Mouse (Mus musculus): Measurements from ENCODE around the gene Tmem262.
A peak's percentile ranks its signal among the peaks of the same experiment; 100 is the strongest.

The Tmem262 gene

DNA sequence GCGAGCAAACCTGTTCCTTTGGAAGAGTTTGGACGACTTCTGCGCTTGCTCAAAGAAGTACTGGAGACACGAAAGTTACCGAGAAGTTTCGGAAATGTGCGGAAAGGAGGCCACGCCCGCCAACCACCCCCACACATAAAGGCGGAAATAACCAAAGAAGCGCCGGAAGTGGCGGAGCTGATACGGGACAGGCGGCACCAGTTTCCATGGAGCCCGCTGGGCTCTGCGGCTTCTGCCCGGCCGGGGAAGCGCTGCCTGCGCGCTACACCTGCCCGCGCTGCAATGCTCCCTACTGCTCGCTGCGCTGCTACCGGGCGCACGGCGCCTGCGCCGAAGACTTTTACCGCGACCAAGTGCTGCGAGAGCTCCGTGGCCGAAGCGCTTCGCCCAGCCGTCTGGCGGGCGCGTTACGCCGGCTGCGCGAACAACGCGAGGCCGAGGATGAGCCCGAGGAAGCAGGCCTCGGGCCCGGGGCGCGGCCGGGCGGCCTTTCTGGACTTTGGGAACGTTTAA lies 18.8 kb upstream of the Tmem262 start, which contains the start of gene Znhit2:
TSS of gene Znhit2 (plus strand) at position 172 of the 513 bp plus-strand sequence.
- DNase-seq (ENCODE audit: low spot score in 2 of 2) = peak; percentile 92 to 93

DNA sequence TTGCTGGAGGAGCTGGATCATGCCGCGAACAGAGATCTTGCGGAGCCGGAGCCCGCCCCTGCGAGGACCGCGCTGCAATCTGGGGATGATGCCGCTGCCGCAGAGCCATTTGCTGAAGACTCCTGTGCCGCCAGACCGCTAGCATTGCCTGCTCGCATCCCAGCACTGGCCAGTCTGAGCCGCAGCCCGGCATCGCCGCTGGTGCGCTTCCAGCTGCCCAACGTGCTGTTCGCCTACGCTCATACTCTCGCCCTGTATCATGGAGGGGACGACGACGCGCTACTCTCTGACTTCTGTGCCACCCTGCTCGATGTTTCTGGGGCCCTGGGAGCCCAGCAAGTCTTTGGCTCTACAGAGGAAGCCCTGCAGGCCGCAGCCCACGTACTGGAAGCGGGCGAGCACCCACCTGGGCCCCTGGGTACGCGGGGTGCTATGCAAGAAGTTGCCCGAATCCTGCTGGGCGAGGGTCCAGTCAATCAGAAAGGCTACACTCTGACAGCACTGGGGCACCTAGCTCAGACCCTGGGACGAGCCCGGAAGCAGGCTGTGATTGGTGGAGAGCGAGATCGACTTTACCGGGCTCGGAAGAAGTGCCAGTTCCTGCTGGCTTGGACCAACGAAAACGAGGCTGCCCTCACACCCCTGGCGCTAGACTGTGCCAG lies 18.1 kb upstream of the Tmem262 start:
- DNase-seq (ENCODE audit: low spot score in 2 of 2) = peak; percentile 49 to 56

DNA sequence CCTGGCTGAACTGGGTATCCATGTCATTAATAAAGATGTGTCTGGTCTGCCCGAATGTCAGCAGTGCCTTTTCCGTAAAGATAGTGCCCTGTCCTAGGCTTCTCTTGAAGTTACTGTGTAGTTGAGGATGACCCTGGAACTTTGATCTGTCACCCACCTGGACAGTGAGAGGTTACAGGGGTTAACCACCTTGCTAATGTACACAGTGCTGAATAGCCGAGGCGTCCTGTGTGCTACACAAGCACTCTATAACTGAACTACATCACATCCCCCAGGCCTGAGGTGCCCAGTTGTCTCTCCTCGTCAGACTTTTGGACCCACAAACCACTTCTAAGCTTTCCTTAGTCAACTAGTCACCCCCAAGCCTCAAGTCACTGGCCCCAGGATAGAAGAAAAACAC lies 17.4 kb upstream of the Tmem262 start:
- DNase-seq (ENCODE audit: low spot score in 2 of 2) = no peak

DNA sequence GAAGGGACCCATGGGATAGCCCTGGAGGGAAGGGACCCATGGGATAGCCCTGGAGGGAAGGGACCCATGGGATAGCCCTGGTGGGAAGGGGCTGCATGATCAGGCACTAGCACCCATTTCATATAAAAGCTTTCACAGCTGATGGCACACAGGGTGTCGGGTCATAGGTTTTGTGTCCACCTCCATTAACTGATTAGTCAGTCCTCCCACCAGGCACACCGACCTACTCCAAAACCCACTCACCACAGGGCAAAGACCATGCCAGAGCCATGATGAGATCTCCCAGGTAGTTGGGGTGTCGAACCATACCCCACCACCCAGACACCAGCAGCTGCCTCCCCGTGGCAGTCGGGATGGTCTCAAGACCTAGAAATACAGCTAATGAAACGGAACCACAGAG lies 16.8 kb upstream of the Tmem262 start:
- DNase-seq (ENCODE audit: low spot score in 2 of 2) = no peak

DNA sequence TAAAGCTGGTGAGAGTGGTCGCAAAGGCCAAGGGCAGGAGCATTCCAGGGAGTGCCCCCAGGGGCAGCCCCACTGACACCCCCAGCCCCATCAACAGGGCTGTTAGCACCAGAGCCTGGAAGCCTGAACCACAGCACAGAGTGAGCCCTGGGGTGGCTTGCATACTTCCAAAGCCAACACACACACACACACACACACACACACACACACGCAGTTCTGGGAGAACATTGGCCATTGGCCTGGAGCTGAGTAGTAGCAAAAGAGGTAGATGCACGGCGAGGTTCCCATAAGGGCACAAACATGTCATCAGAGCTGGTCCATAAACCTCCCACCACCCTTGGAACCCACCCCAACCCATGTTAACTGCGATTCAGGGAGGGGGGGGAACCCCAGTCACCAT lies 13.3 kb upstream of the Tmem262 start:
- DNase-seq (ENCODE audit: low spot score in 2 of 2) = no peak

DNA sequence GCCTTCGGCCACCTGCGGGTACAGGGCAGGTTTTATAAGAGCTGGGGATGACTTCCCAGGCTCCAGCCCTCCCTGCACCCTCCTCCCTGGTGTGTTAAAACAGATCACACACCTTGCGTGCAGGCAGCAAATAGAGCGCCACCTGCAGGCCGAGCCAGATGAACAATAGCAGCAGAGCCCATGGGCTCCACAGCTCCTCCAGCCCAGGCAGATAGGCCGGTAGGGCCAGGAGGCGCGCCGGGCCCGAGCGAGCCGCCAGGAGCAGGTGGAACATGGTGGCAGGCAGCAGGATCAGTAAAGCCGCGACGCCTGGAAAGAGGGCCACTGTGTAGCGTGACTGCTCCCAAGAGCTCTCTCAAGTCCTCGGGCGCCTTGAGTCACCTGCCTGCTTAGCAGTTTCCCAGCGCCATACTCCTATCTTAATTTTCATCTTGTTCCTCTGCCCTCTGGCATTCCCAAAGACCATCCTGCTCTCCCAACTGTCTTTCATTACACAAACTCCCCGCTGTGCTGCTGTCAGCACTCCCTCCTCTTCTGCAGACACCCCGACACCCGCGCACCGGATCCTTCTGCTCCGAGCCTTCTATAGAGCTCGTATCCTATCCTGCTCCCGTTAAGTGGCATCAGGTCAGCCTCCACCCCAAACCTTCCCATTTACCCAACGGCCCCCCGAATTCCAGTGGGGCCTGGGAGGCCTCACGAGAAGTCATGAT lies 12.7 kb upstream of the Tmem262 start:
- DNase-seq (ENCODE audit: low spot score in 2 of 2) = peak; percentile 80 to 87

DNA sequence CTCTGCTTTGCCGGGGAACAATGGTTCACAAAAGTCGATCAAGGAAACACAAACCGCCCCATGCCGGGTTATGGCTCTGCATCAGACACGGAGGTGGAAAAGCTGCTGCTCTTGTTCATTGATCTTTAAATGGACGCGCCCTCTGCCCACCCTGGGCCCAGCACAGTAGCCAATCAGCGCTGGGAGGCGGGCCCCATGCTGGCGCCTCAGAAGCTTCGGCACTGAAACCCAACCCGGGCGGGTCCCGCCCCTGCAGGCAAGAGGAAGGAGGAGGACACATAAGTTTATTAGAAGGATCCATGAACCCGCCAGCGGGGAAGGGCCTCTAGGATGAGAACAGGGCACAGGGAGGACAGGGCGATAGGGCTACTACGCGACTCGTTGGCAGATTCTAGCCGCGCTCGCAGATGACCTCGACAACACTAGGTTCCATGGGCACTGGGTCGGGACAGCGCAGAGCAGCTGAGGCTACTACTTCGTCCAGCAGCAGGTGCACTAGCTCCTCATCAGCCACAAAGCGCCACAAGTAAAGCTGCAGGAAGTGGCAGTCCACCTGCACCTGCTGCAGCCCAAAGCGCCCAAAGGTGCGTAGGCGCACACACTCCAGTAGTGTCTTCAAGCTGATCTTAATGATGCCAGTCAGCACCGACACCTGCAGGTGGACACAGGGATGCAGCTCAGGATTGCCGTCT lies 12.0 kb upstream of the Tmem262 start, which contains the start of gene Tm7sf2:
TSS of gene Tm7sf2 (minus strand) at position 650 of the 692 bp plus-strand sequence.
- peak; percentile 73 to 82 for DNase-seq (ENCODE audit: low spot score in 2 of 2)

DNA sequence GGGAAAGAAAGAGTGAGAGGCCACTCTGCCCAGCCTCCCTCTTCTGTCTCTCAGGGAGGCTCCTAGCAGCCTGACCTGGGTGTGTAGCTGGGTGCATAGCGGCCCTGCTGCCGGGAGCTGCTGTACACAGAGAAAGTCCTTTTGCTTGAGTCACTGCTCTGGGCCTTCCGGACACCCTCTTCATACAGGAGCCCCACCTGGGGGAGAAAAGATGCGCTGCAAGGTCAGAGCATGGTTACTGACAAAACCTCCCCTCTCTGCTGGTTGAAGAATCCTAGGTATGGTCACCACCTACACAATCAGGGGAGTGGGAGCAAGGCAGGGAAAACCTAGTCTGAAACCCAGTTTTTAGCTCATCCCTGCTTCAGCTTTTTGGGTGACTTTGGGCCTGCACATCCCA lies 10.9 kb upstream of the Tmem262 start:
- no peak for DNase-seq (ENCODE audit: low spot score in 2 of 2)

DNA sequence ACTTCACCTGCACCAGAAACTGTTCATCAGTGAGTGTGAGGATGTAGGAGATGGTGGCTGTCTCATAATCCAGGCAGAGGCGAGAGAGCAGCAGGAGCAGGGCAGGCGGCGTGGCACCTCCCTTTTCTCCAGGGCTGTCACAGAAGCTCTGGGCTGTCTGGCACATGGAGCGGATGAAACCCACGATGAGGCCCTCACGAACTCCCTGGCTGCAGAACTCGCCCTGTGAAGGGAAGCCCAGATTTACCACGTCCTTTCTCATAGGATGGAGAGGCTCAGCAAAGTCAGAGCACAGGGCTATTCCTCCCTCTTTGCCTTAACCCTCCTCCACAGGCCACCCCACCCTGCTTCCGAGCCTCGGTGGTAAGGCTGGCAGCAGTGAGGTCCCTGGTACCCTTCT lies 10.0 kb upstream of the Tmem262 start:
- no peak for DNase-seq (ENCODE audit: low spot score in 2 of 2)

DNA sequence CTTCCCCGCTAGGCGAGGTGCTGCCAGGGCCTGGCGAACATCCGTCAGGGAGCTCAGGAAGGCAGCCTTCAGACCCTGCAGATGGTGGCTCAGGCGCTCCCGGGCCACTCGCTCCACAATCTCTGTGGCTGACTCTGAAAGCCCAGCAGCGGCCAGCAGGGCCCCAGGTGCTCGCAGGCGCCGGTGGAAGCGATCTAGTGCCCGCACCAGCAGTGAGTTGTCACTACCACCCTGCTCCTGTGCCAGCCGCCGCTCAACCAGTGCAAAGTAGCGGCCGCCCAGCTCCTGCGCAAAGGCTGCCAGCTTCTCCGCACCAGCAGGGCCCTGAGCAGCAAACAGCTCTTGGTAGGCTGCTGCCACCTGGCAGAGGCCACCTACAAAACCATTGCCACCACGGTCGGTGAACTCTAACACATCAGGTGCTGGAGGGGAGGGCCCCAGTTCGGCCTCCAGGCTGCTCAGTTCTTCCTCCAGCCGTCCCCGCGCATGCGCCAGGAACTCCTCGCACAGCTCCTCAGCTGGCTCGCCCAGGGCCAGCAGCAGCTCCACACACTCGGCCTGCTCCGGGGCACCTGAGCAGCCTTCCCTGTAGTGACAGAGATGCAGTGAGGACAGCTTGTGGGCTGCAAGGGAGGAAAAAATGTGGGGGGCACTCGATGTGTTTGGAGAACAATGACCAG lies 9.1 kb upstream of the Tmem262 start:
- no peak for DNase-seq (ENCODE audit: low spot score in 2 of 2)

DNA sequence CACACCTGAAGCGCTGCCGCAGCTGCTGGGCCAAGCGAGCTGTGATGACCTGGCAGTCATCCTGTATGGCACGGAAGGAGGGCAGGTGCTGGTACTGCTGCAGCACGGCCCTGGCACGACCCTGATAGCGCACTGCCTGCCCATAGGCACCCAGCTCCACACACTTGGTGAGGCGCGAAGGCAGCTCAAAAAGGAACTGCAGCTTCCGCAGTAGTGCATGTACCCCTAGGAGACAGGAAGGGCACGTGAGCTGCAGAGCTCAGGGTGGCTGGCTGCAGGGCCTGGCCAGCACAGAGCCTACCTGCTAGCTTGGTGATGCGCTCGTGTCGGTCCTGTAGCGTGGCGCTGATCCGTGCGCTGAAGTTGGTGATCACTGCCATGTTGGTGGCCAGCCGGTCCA lies 8.6 kb upstream of the Tmem262 start:
- DNase-seq (ENCODE audit: low spot score in 2 of 2) = no peak

DNA sequence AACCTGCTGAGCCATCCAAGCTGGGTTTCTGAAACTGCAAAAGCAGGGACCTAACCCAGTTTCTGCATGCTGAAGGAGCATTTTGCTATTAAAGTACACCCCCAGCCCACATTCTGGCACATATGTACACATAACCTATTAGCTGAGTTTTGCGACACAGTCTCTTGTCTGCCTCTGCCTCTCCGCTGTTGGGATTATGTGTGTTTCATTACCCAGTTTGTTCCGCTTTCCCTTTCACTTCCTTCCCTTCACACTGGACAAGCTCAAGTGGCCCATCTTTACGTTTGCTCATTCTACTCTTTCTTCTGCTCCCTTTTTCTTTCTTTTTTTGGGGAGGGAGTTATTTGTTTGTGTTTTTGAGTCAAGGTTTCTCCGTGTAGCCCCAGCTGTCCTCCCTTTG lies 5.9 kb upstream of the Tmem262 start:
- DNase-seq (ENCODE audit: low spot score in 2 of 2) = no peak

DNA sequence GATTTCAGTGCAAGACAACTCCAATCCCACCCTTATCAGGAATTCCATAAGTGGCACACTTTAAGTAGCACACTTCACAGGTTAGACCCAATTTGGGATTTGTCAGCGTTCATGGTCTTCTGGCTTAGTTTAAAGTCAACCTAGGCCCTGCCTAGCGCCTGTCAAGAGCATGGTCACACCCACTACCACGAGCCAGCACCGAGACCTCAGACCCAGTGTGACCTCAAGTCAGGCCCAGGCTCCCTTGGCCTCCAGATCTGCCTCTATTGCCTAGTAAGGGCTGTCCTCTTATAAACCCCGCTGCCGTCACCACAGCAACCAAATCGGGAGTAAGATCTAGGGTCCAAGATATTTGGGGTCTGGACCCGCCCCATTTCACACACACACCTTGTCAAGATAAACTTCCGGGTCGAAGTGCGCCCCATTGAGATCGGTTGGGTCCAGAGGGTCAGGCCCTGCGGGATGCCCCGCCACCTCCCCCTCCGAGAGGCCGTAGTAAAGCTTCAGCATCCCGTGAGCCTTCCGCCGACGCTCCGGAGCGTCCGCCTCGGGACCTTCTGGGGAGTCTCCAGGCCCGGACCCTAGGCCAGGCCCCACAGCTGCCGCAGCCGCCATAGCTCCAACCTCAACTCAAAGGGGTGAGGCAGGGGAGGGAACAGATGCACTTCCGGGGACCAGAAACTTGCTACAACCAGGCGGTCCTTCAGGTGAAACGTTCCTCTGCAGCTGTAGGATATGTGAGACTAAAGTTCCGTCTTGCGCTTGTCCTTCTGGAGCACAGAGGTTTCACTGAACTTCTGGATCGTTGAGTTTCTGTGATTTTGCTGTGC lies 3.1 kb upstream of the Tmem262 start, which contains the start of gene Vps51:
TSS of gene Vps51 (minus strand) at position 668 of the 830 bp plus-strand sequence.
- peak; percentile 82 to 87 for DNase-seq (ENCODE audit: low spot score in 2 of 2)

DNA sequence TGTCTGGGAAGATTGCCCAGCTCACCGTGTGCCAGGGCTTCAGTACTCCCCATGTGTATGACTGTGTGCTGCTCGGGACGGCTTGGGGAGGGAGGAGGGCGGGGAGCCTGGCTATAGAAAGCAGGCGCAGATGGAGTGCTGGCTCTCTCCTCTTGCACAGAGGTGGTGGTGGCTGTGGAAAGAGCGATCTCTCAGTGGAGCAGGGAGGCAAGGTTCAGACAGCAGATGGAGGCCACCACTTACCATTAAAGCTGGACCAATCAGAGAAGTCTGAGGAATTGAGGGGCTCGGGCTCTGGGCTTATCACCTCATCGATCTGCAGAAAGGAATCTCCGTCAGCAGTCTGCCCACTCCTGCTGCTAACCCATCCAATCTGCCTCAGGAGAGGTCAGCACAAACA lies 2.3 kb downstream of the Tmem262 start, which contains the start of gene Gm28374:
TSS of gene Gm28374 (minus strand) at position 101 of the 400 bp plus-strand sequence.
- DNase-seq (ENCODE audit: low spot score in 2 of 2) = no peak

DNA sequence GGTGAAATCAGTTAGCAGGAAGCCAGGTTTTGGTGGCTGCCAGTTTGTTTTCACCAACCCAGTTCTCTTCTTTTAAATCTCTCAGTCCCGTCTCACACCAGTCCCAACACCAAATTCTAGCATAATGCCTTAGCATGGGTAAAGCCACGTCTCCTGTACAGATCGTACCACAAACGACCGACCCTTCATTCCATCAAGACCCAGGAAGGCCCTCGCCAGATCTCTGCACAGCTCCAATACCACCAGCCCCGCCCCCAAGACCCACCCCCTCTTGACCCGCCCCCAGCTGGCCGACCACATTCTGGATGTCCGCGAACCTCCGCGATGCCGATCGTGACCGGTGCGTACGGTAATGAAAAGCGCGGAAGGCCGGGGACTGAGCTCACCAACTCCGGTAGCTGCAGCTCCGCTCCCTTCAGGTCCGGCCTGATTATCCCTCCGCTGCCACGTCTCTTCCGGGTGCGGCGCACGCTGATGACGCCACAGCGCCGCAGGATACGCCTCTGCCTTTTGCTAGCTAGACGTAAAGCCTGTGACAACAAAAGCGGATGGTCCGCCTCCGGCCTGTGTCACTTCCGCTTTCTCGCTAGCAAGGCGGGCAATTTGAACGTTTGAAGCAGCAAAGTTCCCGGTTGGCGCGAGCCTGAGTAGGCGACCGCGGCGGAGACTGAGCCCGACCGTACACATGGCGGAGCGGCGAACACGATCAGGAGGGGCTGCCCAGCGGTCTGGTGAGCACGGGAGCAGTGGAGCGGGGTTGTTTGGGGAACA lies 4.8 kb downstream of the Tmem262 start, which contains the start of the genes Zfpl1 and Cdca5:
TSS of gene Zfpl1 (minus strand) at position 479 of the 771 bp plus-strand sequence.
TSS of gene Cdca5 (plus strand) at position 506 of the 771 bp plus-strand sequence.
- peak; percentile 94 to 96 for DNase-seq (ENCODE audit: low spot score in 2 of 2)

DNA sequence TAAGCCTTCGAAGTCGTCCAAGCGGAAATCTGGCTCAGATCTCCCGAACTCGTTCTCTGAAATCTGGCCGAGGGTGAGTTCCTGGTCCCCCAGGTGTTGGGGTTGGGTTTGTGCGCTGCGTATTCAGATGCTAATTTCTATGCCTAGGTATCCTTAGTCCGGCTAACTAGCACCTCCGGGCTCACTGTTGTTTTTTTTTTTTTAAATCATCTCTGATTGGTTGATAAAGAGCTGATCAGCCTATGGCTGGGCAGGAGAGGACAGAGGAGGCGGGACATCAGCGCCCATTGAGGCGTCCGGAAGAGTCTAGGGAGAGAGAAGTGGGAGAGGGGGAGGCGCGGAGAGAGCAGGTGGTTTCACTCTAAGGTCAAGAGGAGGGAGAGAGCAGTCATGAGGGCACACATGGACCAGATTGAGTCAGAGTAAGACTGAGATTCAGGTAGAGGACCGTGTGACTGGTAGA lies 5.6 kb downstream of the Tmem262 start:
- DNase-seq (ENCODE audit: low spot score in 2 of 2) = peak; percentile 49 to 57

DNA sequence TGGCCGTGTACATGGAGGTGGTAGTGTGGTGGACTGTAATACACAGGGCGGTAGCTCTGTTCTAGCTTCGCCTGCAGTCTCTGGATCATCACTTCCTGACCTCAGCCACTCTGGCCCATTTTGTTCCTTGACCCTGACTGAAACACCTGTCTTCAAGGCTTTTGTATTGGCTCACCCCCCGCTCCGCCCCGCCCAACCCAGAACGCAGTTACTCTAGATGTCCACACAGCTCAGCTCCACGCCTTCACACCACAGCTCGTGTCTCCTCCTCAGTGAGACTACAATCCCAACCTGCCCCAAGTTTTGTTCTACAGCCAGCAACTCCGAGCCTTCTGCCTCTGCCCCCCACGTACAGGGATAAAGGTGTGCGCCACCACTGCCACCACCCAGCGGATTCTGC lies 9.0 kb downstream of the Tmem262 start:
- no peak for DNase-seq (ENCODE audit: low spot score in 2 of 2)

DNA sequence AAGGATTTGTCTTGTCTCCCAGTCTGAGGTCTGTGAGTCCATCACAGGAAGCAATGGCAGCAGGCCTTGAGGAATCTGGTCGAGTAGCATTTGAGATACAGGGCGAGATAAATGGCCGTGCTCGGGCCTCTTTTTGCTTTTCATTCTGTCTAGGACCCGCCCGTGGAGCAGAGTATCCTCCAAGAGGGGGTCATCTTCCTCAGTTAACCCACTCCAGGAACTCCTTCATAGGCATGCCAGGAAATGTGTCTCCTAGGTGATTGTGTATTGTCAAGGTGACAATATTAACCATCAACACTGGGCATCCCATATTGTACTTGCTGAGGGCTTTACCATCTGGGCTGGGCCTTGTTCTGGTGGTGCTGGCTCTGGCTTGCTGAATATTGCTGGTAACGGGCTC lies 14.3 kb downstream of the Tmem262 start, which contains the start of gene AC131692.1:
TSS of gene AC131692.1 (plus strand) at position 301 of the 400 bp plus-strand sequence.
- DNase-seq (ENCODE audit: low spot score in 2 of 2) = no peak

DNA sequence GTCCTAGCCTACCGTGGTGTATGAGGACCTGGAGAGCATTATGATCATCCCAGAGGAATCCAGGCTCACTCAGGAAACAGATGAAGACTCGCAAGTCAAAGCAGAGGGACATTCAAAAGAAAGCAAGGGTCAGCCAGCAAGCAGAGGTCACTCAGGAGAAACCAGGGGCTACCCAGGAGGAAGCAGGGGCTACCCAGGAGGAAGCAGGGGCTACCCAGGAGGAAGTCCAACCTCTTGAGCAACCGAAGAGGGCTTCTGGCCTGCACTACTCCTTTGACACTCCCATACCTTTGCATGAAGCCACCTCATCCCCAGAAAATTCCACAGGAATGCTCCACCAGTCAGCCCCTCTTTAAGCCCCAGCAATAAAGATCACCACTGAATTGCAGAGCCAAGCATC lies 18.0 kb downstream of the Tmem262 start:
- DNase-seq (ENCODE audit: low spot score in 2 of 2) = no peak

DNA sequence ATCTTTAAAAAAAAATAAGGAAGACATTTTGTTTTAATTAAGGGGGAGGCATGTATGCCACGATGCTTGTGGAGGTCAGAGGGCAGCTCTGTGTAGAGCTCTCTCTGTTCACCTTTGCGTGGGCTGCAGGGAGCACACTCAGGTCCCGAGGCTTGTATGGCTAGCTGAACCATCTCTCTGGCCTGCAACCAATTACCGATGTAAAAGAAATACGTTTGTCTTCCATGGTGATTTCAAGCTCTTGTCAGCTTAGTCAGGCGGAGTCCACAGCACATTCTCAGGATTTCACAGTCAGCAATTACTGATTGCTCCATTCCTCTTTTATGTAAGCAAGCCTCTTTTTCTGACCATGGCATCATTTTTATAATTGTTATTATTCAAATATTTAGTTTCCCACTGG lies 21.4 kb downstream of the Tmem262 start:
- DNase-seq (ENCODE audit: low spot score in 2 of 2) = no peak
